Mouse (Mus musculus) retina, postnatal 1 day (tissue): Measurements from ENCODE around the gene Tmem86a.
A peak's percentile ranks its signal among the peaks of the same experiment; 100 is the strongest.
"Not testable (repeated sequence)": the region's sequence is repeated elsewhere in the genome, so short reads cannot be mapped to it uniquely, and the experiment has no call there.

Source experiments
- DNase-seq: peaks from one replicate; pipeline ENCODE4 v3.0.0-alpha.2; 2012

The Tmem86a gene

GRCm38 (mm10) chr7:47050366-47050765 lies at the start of gene Tmem86a:
TSS of gene Tmem86a (plus strand) at chr7:47050601.
- peak; percentile 98 for DNase-seq

- peak; percentile 27 for DNase-seq
These were observed 49.8 kb upstream of the Tmem86a start for GRCm38 (mm10) chr7:47000644-47000983.

- DNase-seq = no peak
These were observed 49.1 kb upstream of the Tmem86a start for GRCm38 (mm10) chr7:47001125-47001899.

GRCm38 (mm10) chr7:47001900-47002275 lies 48.5 kb upstream of the Tmem86a start:
- no peak for DNase-seq

- peak; percentile 53 for DNase-seq
These were observed 46.8 kb upstream of the Tmem86a start for GRCm38 (mm10) chr7:47003411-47004115.

- no peak for DNase-seq
These were observed 43.2 kb upstream of the Tmem86a start for GRCm38 (mm10) chr7:47007109-47007780.

- no peak for DNase-seq
These were observed 42.6 kb upstream of the Tmem86a start for GRCm38 (mm10) chr7:47007818-47008167.

- peak; percentile 99 for DNase-seq
These were observed 42.0 kb upstream of the Tmem86a start, which contains the start of gene Spty2d1 for GRCm38 (mm10) chr7:47008168-47008993. TSS of gene Spty2d1 (minus strand) at chr7:47008411.

- DNase-seq = no peak
These were observed 37.2 kb upstream of the Tmem86a start for GRCm38 (mm10) chr7:47013131-47013767.

GRCm38 (mm10) chr7:47014564-47015389 lies 35.6 kb upstream of the Tmem86a start:
- no peak for DNase-seq

- peak; percentile 95 for DNase-seq
These were observed 34.9 kb upstream of the Tmem86a start for GRCm38 (mm10) chr7:47015390-47016065.

GRCm38 (mm10) chr7:47016602-47017001 lies 33.8 kb upstream of the Tmem86a start:
- DNase-seq = no peak

GRCm38 (mm10) chr7:47017146-47017545 lies 33.3 kb upstream of the Tmem86a start:
- no peak for DNase-seq

- no peak for DNase-seq
These were observed 30.8 kb upstream of the Tmem86a start for GRCm38 (mm10) chr7:47019641-47020040.

- DNase-seq = no peak
These were observed 29.4 kb upstream of the Tmem86a start for GRCm38 (mm10) chr7:47020956-47021355.

- DNase-seq = no peak
These were observed 27.9 kb upstream of the Tmem86a start for GRCm38 (mm10) chr7:47022482-47022881.

- peak; percentile 77 for DNase-seq
These were observed 26.9 kb upstream of the Tmem86a start for GRCm38 (mm10) chr7:47023530-47023929.

- no peak for DNase-seq
These were observed 25.9 kb upstream of the Tmem86a start for GRCm38 (mm10) chr7:47024454-47024853.

GRCm38 (mm10) chr7:47025429-47025828 lies 25.0 kb upstream of the Tmem86a start:
- no peak for DNase-seq

- not testable (repeated sequence) for DNase-seq
These were observed 23.5 kb upstream of the Tmem86a start for GRCm38 (mm10) chr7:47026899-47027298.

GRCm38 (mm10) chr7:47027520-47027919 lies 22.9 kb upstream of the Tmem86a start:
- no peak for DNase-seq
